Mouse (Mus musculus) 416B (cell line): Measurements from ENCODE around the gene Zbp1.

Experiments
- DNase-seq: peaks from one replicate; pipeline ENCODE4 v3.0.0; 2011; ENCODE audit warnings: low read depth

The Zbp1 gene

GRCm38 (mm10) chr2:173247197-173247596 is 28.5 kb upstream of the Zbp1 start:
- DNase-seq = no peak

- peak; percentile 12 for DNase-seq
Observed at GRCm38 (mm10) chr2:173246688-173247087, 28.0 kb upstream of the Zbp1 start.

GRCm38 (mm10) chr2:173245258-173245657 is 26.5 kb upstream of the Zbp1 start:
- DNase-seq = no peak

- no peak for DNase-seq
Observed at GRCm38 (mm10) chr2:173244108-173244507, 25.4 kb upstream of the Zbp1 start.

- DNase-seq = no peak
Observed at GRCm38 (mm10) chr2:173243616-173244015, 24.9 kb upstream of the Zbp1 start.

GRCm38 (mm10) chr2:173242874-173243273 is 24.2 kb upstream of the Zbp1 start:
- no peak for DNase-seq

- DNase-seq = no peak
Observed at GRCm38 (mm10) chr2:173240738-173241137, 22.0 kb upstream of the Zbp1 start.

- DNase-seq = no peak
Observed at GRCm38 (mm10) chr2:173238522-173238921, 19.8 kb upstream of the Zbp1 start.

GRCm38 (mm10) chr2:173235435-173236332 is 17.0 kb upstream of the Zbp1 start:
- DNase-seq = no peak

GRCm38 (mm10) chr2:173232766-173233099 is 14.0 kb upstream of the Zbp1 start:
- DNase-seq = peak; percentile 15

- no peak for DNase-seq
Observed at GRCm38 (mm10) chr2:173232065-173232765, 13.5 kb upstream of the Zbp1 start.

GRCm38 (mm10) chr2:173229578-173230224 is 11.0 kb upstream of the Zbp1 start:
- peak; percentile 96 for DNase-seq

- no peak for DNase-seq
Observed at GRCm38 (mm10) chr2:173228567-173228966, 9.8 kb upstream of the Zbp1 start.

- no peak for DNase-seq
Observed at GRCm38 (mm10) chr2:173226792-173227191, 8.1 kb upstream of the Zbp1 start.

GRCm38 (mm10) chr2:173225906-173226305 is 7.2 kb upstream of the Zbp1 start:
- DNase-seq = no peak

GRCm38 (mm10) chr2:173224832-173225231 is 6.1 kb upstream of the Zbp1 start:
- no peak for DNase-seq

- peak; percentile 20 for DNase-seq
Observed at GRCm38 (mm10) chr2:173224097-173224496, 5.4 kb upstream of the Zbp1 start.

GRCm38 (mm10) chr2:173223496-173223895 is 4.8 kb upstream of the Zbp1 start:
- DNase-seq = no peak

GRCm38 (mm10) chr2:173220754-173221153 is 2.0 kb upstream of the Zbp1 start:
- DNase-seq = no peak

GRCm38 (mm10) chr2:173219256-173219954 is 682 bp upstream of the Zbp1 start:
- DNase-seq = peak; percentile 54

GRCm38 (mm10) chr2:173217763-173218258 is 912 bp downstream of the Zbp1 start:
- no peak for DNase-seq

- no peak for DNase-seq
Observed at GRCm38 (mm10) chr2:173217246-173217645, 1.5 kb downstream of the Zbp1 start.
